Comparison of ENCODE assay signal across 12 mouse cellular contexts in genomic region chr16:62782229-62782628, GRCm38 (mm10). TPM values are rescaled to one million over a fixed set of nuclear protein-coding genes. Genes with fewer than 3 reads are reported as not detected.
DNase-seq lines count a peak whose midpoint lies in the region; ATAC-seq and TF ChIP-seq lines count a peak whose summit lies in the region.
"Had no signal": no experiment of that assay in that cellular context is flagged by ENCODE, and none has a peak within 500 bp of the region (broad histone marks: within the 10 kb centered on the region; RNA-seq: fewer than 3 reads in every experiment).

No protein-coding gene starts in this region.

- TF ChIP-seq EP300 in liver, postnatal 0 days (IDR thresholded peaks at IDR 0.05; ENCODE audit: low read depth), result no peak

- WGBS in forebrain, embryonic 14.5 days, result 63% methylated on average over 5 of the region's 5 CpGs
- 72% methylated on average over 5 of the region's 5 CpGs for WGBS in forebrain, embryonic 10.5 days
- 38% methylated on average over 5 of the region's 5 CpGs for WGBS in liver, postnatal 0 days (ENCODE audit: insufficient replicate concordance)
- WGBS in liver, embryonic 12.5 days (ENCODE audit: insufficient replicate concordance), result 46% methylated on average over 5 of the region's 5 CpGs
- 52% methylated on average over 5 of the region's 5 CpGs for WGBS in intestine, embryonic 16.5 days
- 53% methylated on average over 5 of the region's 5 CpGs for WGBS in thymus, adult 2 months

- H3K9me3 ChIP-seq in forebrain, embryonic 14.5 days (replicated peaks; ENCODE audit: control insufficient read depth, low read length), result no peaks in the 10 kb centered on the region
- no peaks in the 10 kb centered on the region for H3K9me3 ChIP-seq in forebrain, embryonic 10.5 days
- no peaks in the 10 kb centered on the region for H3K9me3 ChIP-seq in liver, postnatal 0 days (ENCODE audit: low read length)
- no peaks in the 10 kb centered on the region for H3K9me3 ChIP-seq in liver, embryonic 12.5 days (replicated peaks)
- H3K9me3 ChIP-seq in intestine, embryonic 16.5 days (ENCODE audit: control insufficient read depth, low read length), result no peaks in the 10 kb centered on the region
- H3K9me3 ChIP-seq: forebrain, embryonic 13.5 days; neural tube, embryonic 15.5 days had no signal

- H3K9ac ChIP-seq in forebrain, embryonic 14.5 days (ENCODE audit: low read length), result no peak overlapping the region
- no peak overlapping the region for H3K9ac ChIP-seq in liver, postnatal 0 days (replicated peaks)
- no peak overlapping the region for H3K9ac ChIP-seq in liver, embryonic 12.5 days
- H3K9ac ChIP-seq in intestine, embryonic 16.5 days (ENCODE audit: low read depth, low read length), result no peak overlapping the region
- H3K9ac ChIP-seq: forebrain, embryonic 13.5 days; neural tube, embryonic 15.5 days had no signal

- peaks cover 15% of the 10 kb centered on the region for H3K4me1 ChIP-seq in forebrain, embryonic 14.5 days (ENCODE audit: control insufficient read depth, insufficient read depth, low read length)
- peaks cover 38% of the 10 kb centered on the region for H3K4me1 ChIP-seq in forebrain, embryonic 10.5 days
- H3K4me1 ChIP-seq in liver, postnatal 0 days (ENCODE audit: insufficient read depth), result peaks cover 13% of the 10 kb centered on the region
- peaks cover 21% of the 10 kb centered on the region for H3K4me1 ChIP-seq in liver, embryonic 12.5 days
- H3K4me1 ChIP-seq in intestine, embryonic 16.5 days (ENCODE audit: control insufficient read depth, insufficient read depth, low read length), result peaks cover 7% of the 10 kb centered on the region
- peaks cover 6% of the 10 kb centered on the region for H3K4me1 ChIP-seq in thymus, adult 2 months (replicated peaks; ENCODE audit: control insufficient read depth, insufficient read depth, low read length)

- no peak for ATAC-seq in forebrain, embryonic 14.5 days
- ATAC-seq in liver, postnatal 0 days, result no peak
- no peak for ATAC-seq in liver, embryonic 12.5 days
- no peak for ATAC-seq in intestine, embryonic 16.5 days
- ATAC-seq: forebrain, embryonic 13.5 days had no signal

- H3K27ac ChIP-seq in forebrain, embryonic 14.5 days (ENCODE audit: low read depth, low read length), result no peak overlapping the region
- no peak overlapping the region for H3K27ac ChIP-seq in forebrain, embryonic 10.5 days
- no peak overlapping the region for H3K27ac ChIP-seq in liver, postnatal 0 days (ENCODE audit: low read depth)
- no peak overlapping the region for H3K27ac ChIP-seq in liver, embryonic 12.5 days
- no peak overlapping the region for H3K27ac ChIP-seq in intestine, embryonic 16.5 days (ENCODE audit: low read length)
- H3K27ac ChIP-seq in thymus, adult 2 months (ENCODE audit: control insufficient read depth, insufficient read depth, low read length), result no peak overlapping the region
- H3K27ac ChIP-seq: forebrain, embryonic 13.5 days; neural tube, embryonic 15.5 days had no signal

- no peak for TF ChIP-seq POLR2A in thymus, adult 2 months (IDR thresholded peaks at IDR 0.05; ENCODE audit: control insufficient read depth, extremely low read depth, insufficient read depth, low read length, poor library complexity)

- TF ChIP-seq CTCF in liver, postnatal 0 days (IDR thresholded peaks at IDR 0.05; ENCODE audit: low read depth), result peak; percentile 61
- no peak for TF ChIP-seq CTCF in thymus, adult 2 months (IDR thresholded peaks at IDR 0.05; ENCODE audit: borderline replicate concordance, control insufficient read depth, extremely low read depth, insufficient read depth, low read length, poor library complexity)

- H3K36me3 ChIP-seq in forebrain, embryonic 14.5 days (ENCODE audit: control insufficient read depth, insufficient read depth, low read length), result 0 out of 2 replicates have a peak, but pooled peaks cover 3% of the 10 kb centered on the region
- H3K36me3 ChIP-seq in forebrain, embryonic 10.5 days (replicated peaks), result no peaks in the 10 kb centered on the region; the same call in 1 of the 2 replicates
- H3K36me3 ChIP-seq in liver, postnatal 0 days (replicated peaks; ENCODE audit: insufficient read depth, low read length), result peaks cover 8% of the 10 kb centered on the region; the same call in 1 of the 2 replicates
- H3K36me3 ChIP-seq in liver, embryonic 12.5 days, result 0 out of 2 replicates have a peak, but pooled peaks cover 9% of the 10 kb centered on the region
- no peaks in the 10 kb centered on the region for H3K36me3 ChIP-seq in intestine, embryonic 16.5 days (ENCODE audit: control insufficient read depth, insufficient read depth, low read length)
- no peaks in the 10 kb centered on the region for H3K36me3 ChIP-seq in thymus, adult 2 months (ENCODE audit: control insufficient read depth, insufficient read depth, low read length)
- H3K36me3 ChIP-seq: neural tube, embryonic 15.5 days had no signal

- DNase-seq in forebrain, embryonic 14.5 days (ENCODE audit: low spot score), result peak; percentile 25
- no peak for DNase-seq in forebrain, embryonic 10.5 days (ENCODE audit: extremely low spot score, low spot score)
- no peak for DNase-seq in liver, postnatal 0 days
- DNase-seq in T-cell, adult 2 months (ENCODE audit: low spot score), result peak; percentile 10
- peak; percentile 46 for DNase-seq in naive thymus-derived CD4-positive, alpha-beta T cell, adult 2 months (ENCODE audit: low read depth)
- DNase-seq in thymus, adult 2 months, result no peak
- DNase-seq: cerebellum, adult 8-10 months; layer of hippocampus, adult 9-11 months had no signal

- H3K27me3 ChIP-seq in forebrain, embryonic 14.5 days (replicated peaks; ENCODE audit: control insufficient read depth, insufficient read depth, low read length), result no peaks in the 10 kb centered on the region
- H3K27me3 ChIP-seq in forebrain, embryonic 10.5 days (ENCODE audit: poor library complexity, severe bottlenecking), result no peaks in the 10 kb centered on the region; the same call in 1 of the 2 replicates
- H3K27me3 ChIP-seq in liver, postnatal 0 days (ENCODE audit: insufficient read depth, low read length), result no peaks in the 10 kb centered on the region
- H3K27me3 ChIP-seq in liver, embryonic 12.5 days (replicated peaks), result no peaks in the 10 kb centered on the region
- H3K27me3 ChIP-seq in intestine, embryonic 16.5 days (replicated peaks; ENCODE audit: control insufficient read depth, insufficient read depth, low read length), result no peaks in the 10 kb centered on the region
- H3K27me3 ChIP-seq in thymus, adult 2 months (ENCODE audit: control insufficient read depth, insufficient read depth, low read length), result no peaks in the 10 kb centered on the region
- H3K27me3 ChIP-seq: forebrain, embryonic 13.5 days; neural tube, embryonic 15.5 days had no signal

- H3K4me2 ChIP-seq in forebrain, embryonic 14.5 days (ENCODE audit: low read length), result no peak overlapping the region
- H3K4me2 ChIP-seq in liver, postnatal 0 days (ENCODE audit: low read depth, low read length), result no peak overlapping the region
- no peak overlapping the region for H3K4me2 ChIP-seq in liver, embryonic 12.5 days
- no peak overlapping the region for H3K4me2 ChIP-seq in intestine, embryonic 16.5 days (ENCODE audit: low read depth, low read length)
- H3K4me2 ChIP-seq: forebrain, embryonic 13.5 days; neural tube, embryonic 15.5 days had no signal

- no peak overlapping the region for H3K4me3 ChIP-seq in forebrain, embryonic 14.5 days (ENCODE audit: low read depth, low read length)
- H3K4me3 ChIP-seq in forebrain, embryonic 10.5 days, result no peak overlapping the region
- no peak overlapping the region for H3K4me3 ChIP-seq in liver, postnatal 0 days (ENCODE audit: low read depth, low read length)
- no peak overlapping the region for H3K4me3 ChIP-seq in liver, embryonic 12.5 days
- H3K4me3 ChIP-seq in intestine, embryonic 16.5 days (ENCODE audit: low read length), result no peak overlapping the region
- no peak overlapping the region for H3K4me3 ChIP-seq in thymus, adult 2 months (ENCODE audit: control insufficient read depth, insufficient read depth, low read length)
- H3K4me3 ChIP-seq: forebrain, embryonic 13.5 days; neural tube, embryonic 15.5 days had no signal

RNA-seq across cellular contexts. Expression of gene Nsun3, which starts 4.4 kb away (rescaled TPM):
- polyA plus RNA-seq in forebrain, embryonic 14.5 days (2014; fragmentation: Nextera tagmentation; extraction: Ambion mirVana), result 10.4 and 10.8 TPM in 2 replicates
- polyA plus RNA-seq in forebrain, embryonic 10.5 days (2016; fragmentation: Nextera tagmentation; extraction: Ambion mirVana), result 9.3 and 9.5 TPM in 2 replicates
- 3.5 and 4.2 TPM in 2 replicates for polyA plus RNA-seq in liver, postnatal 0 days (2015; fragmentation: Nextera tagmentation; extraction: Ambion mirVana)
- polyA plus RNA-seq in liver, embryonic 12.5 days (2016; fragmentation: Nextera tagmentation; extraction: Ambion mirVana), result 7.2 and 9.4 TPM in 2 replicates
- 8.8 and 11.0 TPM in 2 replicates for polyA plus RNA-seq in intestine, embryonic 16.5 days (2015; fragmentation: Nextera tagmentation; extraction: Ambion mirVana)
- polyA plus RNA-seq in thymus, adult 2 months (2012; rRNA removed), result 9.8 TPM in 2 replicates

RNA-seq across cellular contexts. Expression of gene Stx19, which starts 32.2 kb away (rescaled TPM):
- 0.10 TPM in 2 replicates for polyA plus RNA-seq in forebrain, embryonic 14.5 days (2014; fragmentation: Nextera tagmentation; extraction: Ambion mirVana)
- 0.30 and 0.39 TPM in 2 replicates for polyA plus RNA-seq in forebrain, embryonic 10.5 days (2016; fragmentation: Nextera tagmentation; extraction: Ambion mirVana)
- polyA plus RNA-seq in liver, postnatal 0 days (2015; fragmentation: Nextera tagmentation; extraction: Ambion mirVana), result 0.04 TPM in 1 of 2 replicates, not detected in the other
- polyA plus RNA-seq in liver, embryonic 12.5 days (2016; fragmentation: Nextera tagmentation; extraction: Ambion mirVana), result 0.11 and 0.23 TPM in 2 replicates
- 0.38 and 0.45 TPM in 2 replicates for polyA plus RNA-seq in intestine, embryonic 16.5 days (2015; fragmentation: Nextera tagmentation; extraction: Ambion mirVana)
- polyA plus RNA-seq in thymus, adult 2 months (2012; rRNA removed), result not detected in 2 replicates

Comparison
In these comparisons a context has a peak if more than half of its experiments do, and no peak if none do; other contexts are left out.
1. DNase-seq: peak in forebrain, embryonic 14.5 days (single experiment), T-cell, adult 2 months (single experiment) and naive thymus-derived CD4-positive, alpha-beta T cell, adult 2 months (single experiment); none in forebrain, embryonic 10.5 days (single experiment), liver, postnatal 0 days (single experiment) and thymus, adult 2 months (single experiment).